Mouse (Mus musculus): ENCODE results near the gene Lrmp. TPM values are rescaled to one million over a fixed set of nuclear protein-coding genes. Genes with fewer than 3 reads are reported as not detected.
"Not testable (repeated sequence)": the region's sequence is repeated elsewhere in the genome, so short reads cannot be mapped to it uniquely, and the experiment has no call there.

Gene Lrmp
- polyA plus RNA-seq, 1 experiment from 2014 or later, result 26.3 TPM

- not testable (repeated sequence) for H3K4me1 ChIP-seq (ENCODE audit: control insufficient read depth, insufficient read depth, low read length); H3K4me3 ChIP-seq (ENCODE audit: low read length); H3K9ac ChIP-seq (ENCODE audit: low read length); H3K27ac ChIP-seq (ENCODE audit: low read length); H3K4me2 ChIP-seq (ENCODE audit: low read depth, low read length); H3K27me3 ChIP-seq (ENCODE audit: control insufficient read depth, insufficient read depth, low read length); H3K9me3 ChIP-seq (replicated peaks; ENCODE audit: control insufficient read depth, low read length); ATAC-seq (replicated peaks; ENCODE audit: extremely low read depth, insufficient read depth, low FRiP score); H3K36me3 ChIP-seq (ENCODE audit: control insufficient read depth, insufficient read depth)
- WGBS, result 50% methylated on average over 7 of the region's 7 CpGs
Observed at GRCm38 (mm10) chr6:145093038-145093622, 22.3 kb upstream of the Lrmp start.

GRCm38 (mm10) chr6:145094431-145094830 is 21.0 kb upstream of the Lrmp start:
- Histone ChIP-seq H3K36me3 (ENCODE audit: control insufficient read depth, insufficient read depth) (no peaks in the 10 kb centered on the region), H3K9me3 (replicated peaks; ENCODE audit: control insufficient read depth, low read length) (no peaks in the 10 kb centered on the region), H3K9ac (ENCODE audit: low read length) (no peak overlapping the region), H3K27me3 (ENCODE audit: control insufficient read depth, insufficient read depth, low read length) (no peaks in the 10 kb centered on the region), H3K27ac (ENCODE audit: low read length) (no peak overlapping the region), H3K4me2 (ENCODE audit: low read depth, low read length) (no peak overlapping the region), H3K4me1 (ENCODE audit: control insufficient read depth, insufficient read depth, low read length) (no peaks in the 10 kb centered on the region), H3K4me3 (ENCODE audit: low read length) (no peak overlapping the region)
- 83% methylated on average over 4 of the region's 4 CpGs for WGBS
- no peak for ATAC-seq (replicated peaks; ENCODE audit: extremely low read depth, insufficient read depth, low FRiP score)

- 29% methylated on average over 9 of the region's 9 CpGs for WGBS
- peak overlapping the region; percentile 40; the same call in 1 of the 2 replicates for H3K27ac ChIP-seq (ENCODE audit: low read length)
- no peaks in the 10 kb centered on the region for H3K36me3 ChIP-seq (ENCODE audit: control insufficient read depth, insufficient read depth)
- H3K9me3 ChIP-seq (replicated peaks; ENCODE audit: control insufficient read depth, low read length), result no peaks in the 10 kb centered on the region
- no peak for ATAC-seq (replicated peaks; ENCODE audit: extremely low read depth, insufficient read depth, low FRiP score)
- H3K9ac ChIP-seq (ENCODE audit: low read length), result no peak overlapping the region
- no peak overlapping the region for H3K4me3 ChIP-seq (ENCODE audit: low read length)
- H3K4me1 ChIP-seq (ENCODE audit: control insufficient read depth, insufficient read depth, low read length), result peaks cover 9% of the 10 kb centered on the region
- H3K27me3 ChIP-seq (ENCODE audit: control insufficient read depth, insufficient read depth, low read length), result no peaks in the 10 kb centered on the region
- peak overlapping the region; percentile 24; the same call in 1 of the 2 replicates for H3K4me2 ChIP-seq (ENCODE audit: low read depth, low read length)
Observed at GRCm38 (mm10) chr6:145100923-145101322, 14.5 kb upstream of the Lrmp start.

GRCm38 (mm10) chr6:145104241-145104939 is 11.1 kb upstream of the Lrmp start:
- peak overlapping the region; percentile 43; the same call in 1 of the 2 replicates for H3K27ac ChIP-seq (ENCODE audit: low read length)
- H3K4me3 ChIP-seq (ENCODE audit: low read length), result no peak overlapping the region
- no peaks in the 10 kb centered on the region for H3K9me3 ChIP-seq (replicated peaks; ENCODE audit: control insufficient read depth, low read length)
- ATAC-seq (replicated peaks; ENCODE audit: extremely low read depth, insufficient read depth, low FRiP score), result no peak
- H3K4me1 ChIP-seq (ENCODE audit: control insufficient read depth, insufficient read depth, low read length), result peaks cover 9% of the 10 kb centered on the region
- H3K27me3 ChIP-seq (ENCODE audit: control insufficient read depth, insufficient read depth, low read length), result no peaks in the 10 kb centered on the region
- no peak overlapping the region for H3K9ac ChIP-seq (ENCODE audit: low read length)
- 67% methylated on average over 10 of the region's 10 CpGs for WGBS
- no peak overlapping the region for H3K4me2 ChIP-seq (ENCODE audit: low read depth, low read length)
- no peaks in the 10 kb centered on the region for H3K36me3 ChIP-seq (ENCODE audit: control insufficient read depth, insufficient read depth)

GRCm38 (mm10) chr6:145105439-145105838 is 10.0 kb upstream of the Lrmp start:
- no peak overlapping the region for H3K9ac ChIP-seq (ENCODE audit: low read length)
- H3K4me3 ChIP-seq (ENCODE audit: low read length), result no peak overlapping the region
- ATAC-seq (replicated peaks; ENCODE audit: extremely low read depth, insufficient read depth, low FRiP score), result no peak
- no peak overlapping the region for H3K27ac ChIP-seq (ENCODE audit: low read length)
- H3K4me1 ChIP-seq (ENCODE audit: control insufficient read depth, insufficient read depth, low read length), result peaks cover 9% of the 10 kb centered on the region
- peaks cover 2% of the 10 kb centered on the region; the same call in 1 of the 2 replicates for H3K9me3 ChIP-seq (replicated peaks; ENCODE audit: control insufficient read depth, low read length)
- no peaks in the 10 kb centered on the region for H3K27me3 ChIP-seq (ENCODE audit: control insufficient read depth, insufficient read depth, low read length)
- WGBS, result 94% methylated on average over 10 of the region's 10 CpGs
- no peak overlapping the region for H3K4me2 ChIP-seq (ENCODE audit: low read depth, low read length)
- no peaks in the 10 kb centered on the region for H3K36me3 ChIP-seq (ENCODE audit: control insufficient read depth, insufficient read depth)

GRCm38 (mm10) chr6:145106163-145106842 is 9.2 kb upstream of the Lrmp start:
- Histone ChIP-seq H3K27ac (ENCODE audit: low read length) (no peak overlapping the region), H3K36me3 (ENCODE audit: control insufficient read depth, insufficient read depth) (no peaks in the 10 kb centered on the region), H3K4me1 (ENCODE audit: control insufficient read depth, insufficient read depth, low read length) (peaks cover 3% of the 10 kb centered on the region; the same call in 1 of the 2 replicates), H3K9ac (ENCODE audit: low read length) (no peak overlapping the region), H3K4me2 (ENCODE audit: low read depth, low read length) (no peak overlapping the region), H3K9me3 (replicated peaks; ENCODE audit: control insufficient read depth, low read length) (peaks cover 2% of the 10 kb centered on the region; the same call in 1 of the 2 replicates), H3K4me3 (ENCODE audit: low read length) (no peak overlapping the region), H3K27me3 (ENCODE audit: control insufficient read depth, insufficient read depth, low read length) (no peaks in the 10 kb centered on the region)
- WGBS, result 92% methylated on average over 5 of the region's 6 CpGs
- ATAC-seq (replicated peaks; ENCODE audit: extremely low read depth, insufficient read depth, low FRiP score), result no peak

GRCm38 (mm10) chr6:145110786-145111185 is 4.7 kb upstream of the Lrmp start:
- 82% methylated on average over 3 of the region's 4 CpGs for WGBS
- Histone ChIP-seq H3K9me3 (replicated peaks; ENCODE audit: control insufficient read depth, low read length) (peaks cover 2% of the 10 kb centered on the region; the same call in 1 of the 2 replicates), H3K36me3 (ENCODE audit: control insufficient read depth, insufficient read depth) (no peaks in the 10 kb centered on the region), H3K9ac (ENCODE audit: low read length) (no peak overlapping the region), H3K27ac (ENCODE audit: low read length) (no peak overlapping the region), H3K27me3 (ENCODE audit: control insufficient read depth, insufficient read depth, low read length) (no peaks in the 10 kb centered on the region), H3K4me2 (ENCODE audit: low read depth, low read length) (no peak overlapping the region), H3K4me3 (ENCODE audit: low read length) (no peak overlapping the region), H3K4me1 (ENCODE audit: control insufficient read depth, insufficient read depth, low read length) (no peaks in the 10 kb centered on the region)
- ATAC-seq (replicated peaks; ENCODE audit: extremely low read depth, insufficient read depth, low FRiP score), result no peak

- H3K4me1 ChIP-seq (ENCODE audit: control insufficient read depth, insufficient read depth, low read length), result no peaks in the 10 kb centered on the region; the same call in 1 of the 2 replicates
- H3K27ac ChIP-seq (ENCODE audit: low read length), result no peak overlapping the region
- H3K36me3 ChIP-seq (ENCODE audit: control insufficient read depth, insufficient read depth), result no peaks in the 10 kb centered on the region
- no peak overlapping the region for H3K9ac ChIP-seq (ENCODE audit: low read length)
- ATAC-seq (replicated peaks; ENCODE audit: extremely low read depth, insufficient read depth, low FRiP score), result no peak
- no peak overlapping the region for H3K4me3 ChIP-seq (ENCODE audit: low read length)
- no peak overlapping the region for H3K4me2 ChIP-seq (ENCODE audit: low read depth, low read length)
- 49% methylated on average over 6 of the region's 6 CpGs for WGBS
- H3K27me3 ChIP-seq (ENCODE audit: control insufficient read depth, insufficient read depth, low read length), result no peaks in the 10 kb centered on the region
- peaks cover 2% of the 10 kb centered on the region; the same call in 1 of the 2 replicates for H3K9me3 ChIP-seq (replicated peaks; ENCODE audit: control insufficient read depth, low read length)
Observed at GRCm38 (mm10) chr6:145112865-145113264, 2.6 kb upstream of the Lrmp start.

GRCm38 (mm10) chr6:145114561-145114960 is 892 bp upstream of the Lrmp start:
- no peak overlapping the region for H3K4me3 ChIP-seq (ENCODE audit: low read length)

More at GRCm38 (mm10) chr6:145114561-145114960, 892 bp upstream of the Lrmp start:
- Histone ChIP-seq H3K4me2 (ENCODE audit: low read depth, low read length) (no peak overlapping the region), H3K4me1 (ENCODE audit: control insufficient read depth, insufficient read depth, low read length) (no peaks in the 10 kb centered on the region; the same call in none of the 2 replicates), H3K36me3 (ENCODE audit: control insufficient read depth, insufficient read depth) (no peaks in the 10 kb centered on the region), H3K27ac (ENCODE audit: low read length) (no peak overlapping the region), H3K9ac (ENCODE audit: low read length) (no peak overlapping the region), H3K27me3 (ENCODE audit: control insufficient read depth, insufficient read depth, low read length) (no peaks in the 10 kb centered on the region), H3K9me3 (replicated peaks; ENCODE audit: control insufficient read depth, low read length) (peaks cover 2% of the 10 kb centered on the region; the same call in 1 of the 2 replicates)
- WGBS, result 70% methylated on average over 2 of the region's 2 CpGs
- ATAC-seq (replicated peaks; ENCODE audit: extremely low read depth, insufficient read depth, low FRiP score), result no peak
